Mouse (Mus musculus) myocyte (in vitro differentiated cells): ENCODE results near the gene Ccdc88a. TPM values are rescaled to one million over a fixed set of nuclear protein-coding genes. Genes with fewer than 3 reads are reported as not detected.

Experiments used
- H3K27me3 ChIP-seq: one replicate; pipeline ENCODE4 v1.6.1; 2011; ENCODE audit not compliant: control insufficient read depth, insufficient read depth, insufficient read length
- H3K36me3 ChIP-seq: one replicate; pipeline ENCODE4 v1.6.1; 2011; ENCODE audit not compliant: control insufficient read depth, insufficient read depth
- H3K4me2 ChIP-seq: one replicate; pipeline ENCODE4 v1.6.1; 2011; ENCODE audit warnings: low read depth, control low read depth
- H3K4me3 ChIP-seq: one replicate; pipeline ENCODE4 v1.5.1; 2011; ENCODE audit warnings: mild to moderate bottlenecking, control low read depth, moderate library complexity
- H3K79me2 ChIP-seq: one replicate; pipeline ENCODE4 v1.6.1; 2011; ENCODE audit not compliant: control insufficient read depth, insufficient read depth
- H3ac ChIP-seq: one replicate; pipeline ENCODE4 v1.6.1; 2011; ENCODE audit not compliant: control insufficient read depth, insufficient read length
- CEBPB ChIP-seq: IDR thresholded peaks from 2 replicates; pipeline ENCODE4 v1.6.1; 2011; ENCODE audit warnings: mild to moderate bottlenecking, moderate library complexity; ENCODE audit not compliant: poor library complexity, insufficient read depth, severe bottlenecking
- E2F4 ChIP-seq: IDR thresholded peaks from one replicate; pipeline ENCODE4 v1.6.1; 2011; ENCODE audit warnings: mild to moderate bottlenecking, control low read depth, moderate library complexity; ENCODE audit not compliant: insufficient read depth
- MAX ChIP-seq: IDR thresholded peaks from one replicate; pipeline ENCODE4 v1.6.1; 2011; ENCODE audit warnings: low read depth, mild to moderate bottlenecking, control low read depth
- MYOD1 ChIP-seq, 3 experiments: IDR thresholded peaks; one replicate each; pipeline ENCODE4 v1.6.1; 2011; ENCODE audit warnings: control low read depth in 2 of 3, low read depth in 2 of 3, mild to moderate bottlenecking in 2 of 3, moderate library complexity in 1 of 3; ENCODE audit not compliant: insufficient read length in 2 of 3, control insufficient read depth in 1 of 3
- MYOG ChIP-seq, 3 experiments: IDR thresholded peaks; one replicate each; pipeline ENCODE4 v1.6.1; 2011; ENCODE audit warnings: control low read depth in 2 of 3, low read depth in 2 of 3, mild to moderate bottlenecking in 2 of 3; ENCODE audit not compliant: insufficient read length in 2 of 3, control insufficient read depth in 1 of 3, insufficient read depth in 1 of 3
- POLR2A ChIP-seq: IDR thresholded peaks from one replicate; pipeline ENCODE4 v1.6.1; 2011; ENCODE audit warnings: low read depth, mild to moderate bottlenecking, control low read depth, moderate library complexity; ENCODE audit not compliant: insufficient read length
- POLR2AphosphoS2 ChIP-seq: IDR thresholded peaks from one replicate; pipeline ENCODE4 v1.6.1; 2011; ENCODE audit warnings: low read depth, control low read depth; ENCODE audit not compliant: insufficient read length
- REST ChIP-seq: IDR thresholded peaks from one replicate; pipeline ENCODE4 v1.6.1; 2011; ENCODE audit warnings: mild to moderate bottlenecking, control low read depth, moderate library complexity; ENCODE audit not compliant: insufficient read depth, insufficient read length
- SRF ChIP-seq: IDR thresholded peaks from one replicate; pipeline ENCODE4 v1.6.1; 2011; ENCODE audit warnings: low read depth; ENCODE audit not compliant: control insufficient read depth, insufficient read length
- TCF12 ChIP-seq: IDR thresholded peaks from one replicate; pipeline ENCODE4 v1.6.1; 2011; ENCODE audit warnings: mild to moderate bottlenecking, control low read depth; ENCODE audit not compliant: poor library complexity, insufficient read depth, severe bottlenecking
- TCF3 ChIP-seq: IDR thresholded peaks from one replicate; pipeline ENCODE4 v1.6.1; 2011; ENCODE audit warnings: low read depth, control low read depth; ENCODE audit not compliant: insufficient read length
- USF1 ChIP-seq: IDR thresholded peaks from one replicate; pipeline ENCODE4 v1.6.1; 2011; ENCODE audit warnings: low read depth, mild to moderate bottlenecking, control low read depth, moderate library complexity
- polyA plus RNA-seq: library from polyadenylated mRNA; unstranded; fragments of >200 nt; fragmentation: generic; extraction: Trizol; gene quantifications from one replicate; pipeline ENCODE4 v1.2.1, GENCODE M21; 2012; ENCODE audit warnings: missing spikeins

Ccdc88a gene
- polyA plus RNA-seq, 1 experiment, result 3.0 TPM

DNA sequence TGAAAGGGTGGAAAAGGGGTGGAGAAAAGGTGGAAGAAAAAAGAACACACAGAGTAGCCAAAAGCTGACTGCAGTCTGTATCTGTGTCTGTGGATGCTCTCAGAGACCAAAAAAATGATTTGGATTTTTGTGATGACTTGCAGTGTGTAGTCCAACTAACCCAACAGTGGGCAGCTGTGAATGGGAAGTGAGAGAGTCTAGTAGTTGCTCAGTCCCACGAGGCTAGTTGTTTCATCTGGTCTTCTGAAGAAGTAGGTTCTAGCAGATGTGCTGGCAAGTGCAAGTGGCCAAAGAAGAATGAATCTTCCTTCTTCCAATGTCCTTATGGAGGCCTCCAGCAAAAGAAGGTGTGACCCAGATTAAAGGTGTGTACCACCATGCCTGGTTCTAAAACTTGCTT, 10.5 kb downstream of the Ccdc88a start:
- no peak for TF ChIP-seq MYOD1 (IDR thresholded peaks at IDR 0.05; ENCODE audit: control insufficient read depth in 1 of 3, insufficient read length in 2 of 3, low read depth in 2 of 3)
- TF ChIP-seq POLR2AphosphoS2, result no peak
- no peak for TF ChIP-seq TCF3
- no peak for TF ChIP-seq TCF12
- TF ChIP-seq SRF, result no peak
- no peak for TF ChIP-seq E2F4
- TF ChIP-seq MAX, result no peak
- TF ChIP-seq MYOG (IDR thresholded peaks at IDR 0.05; ENCODE audit: control insufficient read depth in 1 of 3, insufficient read depth in 1 of 3, insufficient read length in 2 of 3, low read depth in 2 of 3), result no peak
- TF ChIP-seq CEBPB, result no peak
- TF ChIP-seq USF1, result no peak
- TF ChIP-seq POLR2A, result no peak
- no peak for TF ChIP-seq REST
- Histone ChIP-seq H3K36me3 (no peaks in the 10 kb centered on the region), H3K27me3 (no peaks in the 10 kb centered on the region), H3K79me2 (peaks cover 34% of the 10 kb centered on the region), H3K4me2 (no peak overlapping the region), H3K4me3 (no peak overlapping the region), H3ac (no peak overlapping the region)

DNA sequence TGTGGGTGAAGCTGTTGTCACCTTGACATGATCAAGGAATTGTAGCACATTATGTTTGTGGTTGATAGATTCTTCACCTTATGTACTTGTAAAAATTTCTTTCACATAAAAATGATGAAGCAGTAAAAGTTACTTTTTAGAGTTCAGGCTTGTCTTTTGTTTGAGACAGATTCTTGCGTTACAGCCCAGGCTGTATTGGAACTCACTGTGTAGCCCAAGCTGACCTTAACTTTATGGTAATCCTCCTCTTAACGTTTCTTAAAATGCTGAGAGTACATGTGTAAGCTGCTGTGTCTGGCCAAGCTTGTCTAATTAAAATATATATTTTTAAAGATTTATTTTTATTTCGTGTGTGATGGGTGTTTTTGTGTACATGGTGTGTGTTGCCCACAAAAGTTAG, 11.2 kb downstream of the Ccdc88a start:
- no peak for TF ChIP-seq SRF
- no peak for TF ChIP-seq TCF3
- no peak for TF ChIP-seq MYOD1 (IDR thresholded peaks at IDR 0.05; ENCODE audit: control insufficient read depth in 1 of 3, insufficient read length in 2 of 3, low read depth in 2 of 3)
- no peak for TF ChIP-seq POLR2A
- TF ChIP-seq USF1, result no peak
- no peak for TF ChIP-seq E2F4
- no peak for TF ChIP-seq POLR2AphosphoS2
- TF ChIP-seq MAX, result no peak
- TF ChIP-seq CEBPB, result no peak
- H3K36me3 ChIP-seq, result no peaks in the 10 kb centered on the region
- H3K4me2 ChIP-seq, result no peak overlapping the region
- H3ac ChIP-seq, result no peak overlapping the region
- peaks cover 34% of the 10 kb centered on the region for H3K79me2 ChIP-seq
- no peak overlapping the region for H3K4me3 ChIP-seq
- H3K27me3 ChIP-seq, result no peaks in the 10 kb centered on the region

DNA sequence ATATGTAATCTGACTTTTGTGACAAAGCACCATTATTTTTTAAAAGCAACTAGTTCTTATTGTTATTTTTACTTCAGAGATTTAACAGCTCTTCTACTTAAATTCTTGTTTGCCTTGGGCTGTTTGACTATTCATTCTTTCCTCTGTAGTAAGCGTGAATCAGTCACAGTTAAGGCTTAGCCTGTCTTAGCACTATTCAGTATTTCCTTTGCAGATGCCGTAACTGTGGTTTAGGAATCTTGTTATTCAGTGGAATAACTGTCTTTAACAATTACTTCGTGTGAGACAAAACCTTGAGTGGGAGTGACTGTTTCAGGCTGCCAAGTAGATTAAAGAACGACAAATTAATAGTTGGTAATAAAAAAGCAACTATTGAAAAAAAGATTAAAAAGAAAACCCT, 16.5 kb downstream of the Ccdc88a start:
- Histone ChIP-seq H3ac (no peak overlapping the region), H3K36me3 (no peaks in the 10 kb centered on the region), H3K79me2 (peaks cover 51% of the 10 kb centered on the region), H3K27me3 (no peaks in the 10 kb centered on the region), H3K4me2 (no peak overlapping the region), H3K4me3 (no peak overlapping the region)
- TF ChIP-seq POLR2AphosphoS2 (no peak), USF1 (no peak), TCF12 (no peak), MYOD1 (IDR thresholded peaks at IDR 0.05; ENCODE audit: control insufficient read depth in 1 of 3, insufficient read length in 2 of 3, low read depth in 2 of 3) (no peak), TCF3 (no peak), MYOG (IDR thresholded peaks at IDR 0.05; ENCODE audit: control insufficient read depth in 1 of 3, insufficient read depth in 1 of 3, insufficient read length in 2 of 3, low read depth in 2 of 3) (no peak), REST (no peak), MAX (no peak), CEBPB (no peak), POLR2A (no peak), SRF (no peak)

DNA sequence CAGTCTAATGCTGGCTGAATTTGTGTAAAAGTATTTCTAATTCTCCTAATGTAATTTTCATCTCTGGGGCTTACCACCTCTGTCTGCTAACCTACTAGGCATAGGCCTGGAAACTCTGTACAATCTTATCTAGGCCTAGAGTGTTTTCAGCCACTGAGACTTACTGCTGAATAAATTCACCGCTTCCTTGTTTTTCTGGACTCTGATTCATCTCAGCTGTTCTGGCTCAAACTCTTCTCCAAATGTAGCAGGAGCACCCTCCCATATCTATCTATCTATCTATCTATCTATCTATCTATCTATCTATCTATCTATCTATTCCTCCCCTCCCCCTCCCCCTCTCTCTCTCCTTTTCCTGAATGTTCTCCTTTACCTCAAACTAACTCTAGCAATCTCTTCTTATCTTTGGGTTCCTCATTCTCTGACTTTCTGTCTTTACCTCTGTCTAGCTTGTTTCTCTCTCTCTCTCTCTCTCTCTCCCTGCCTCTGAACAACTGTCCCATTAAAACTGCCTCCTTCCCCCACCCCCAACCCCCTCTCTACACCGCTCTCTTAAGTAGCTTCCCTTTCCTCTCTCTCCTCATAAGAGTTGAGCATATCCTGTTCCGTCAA, 21.8 kb downstream of the Ccdc88a start:
- no peak overlapping the region for H3K4me3 ChIP-seq
- H3K79me2 ChIP-seq, result peaks cover 49% of the 10 kb centered on the region
- H3K36me3 ChIP-seq, result no peaks in the 10 kb centered on the region
- TF ChIP-seq MYOG (IDR thresholded peaks at IDR 0.05; ENCODE audit: control insufficient read depth in 1 of 3, insufficient read depth in 1 of 3, insufficient read length in 2 of 3, low read depth in 2 of 3) (no peak), MYOD1 (IDR thresholded peaks at IDR 0.05; ENCODE audit: control insufficient read depth in 1 of 3, insufficient read length in 2 of 3, low read depth in 2 of 3) (no peak), REST (no peak), TCF12 (no peak), USF1 (no peak), POLR2A (no peak), MAX (no peak), CEBPB (no peak), SRF (no peak), POLR2AphosphoS2 (no peak), E2F4 (no peak)
- no peak overlapping the region for H3K4me2 ChIP-seq
- no peaks in the 10 kb centered on the region for H3K27me3 ChIP-seq
- H3ac ChIP-seq, result no peak overlapping the region

DNA sequence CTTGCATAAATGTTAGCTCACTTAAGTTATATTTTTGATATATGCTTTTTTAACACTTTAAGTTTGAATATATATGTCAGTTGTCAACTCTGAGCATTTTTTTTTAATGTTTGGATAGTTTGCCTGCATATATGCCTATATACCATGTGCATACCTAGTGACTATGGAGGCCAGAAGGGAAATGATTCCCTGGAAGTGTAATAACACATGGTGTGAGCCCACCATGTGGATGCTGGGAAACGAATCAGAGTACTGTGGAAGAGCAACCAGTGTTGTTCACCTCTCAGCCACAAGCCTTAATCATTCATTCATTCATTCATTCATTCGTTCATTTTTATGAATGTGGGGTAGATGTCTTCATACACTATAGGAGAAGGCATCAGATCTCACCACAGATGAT, 26.9 kb downstream of the Ccdc88a start:
- no peak overlapping the region for H3K4me3 ChIP-seq
- no peaks in the 10 kb centered on the region for H3K36me3 ChIP-seq
- H3K4me2 ChIP-seq, result no peak overlapping the region
- TF ChIP-seq CEBPB, result no peak
- H3K27me3 ChIP-seq, result no peaks in the 10 kb centered on the region
- peaks cover 26% of the 10 kb centered on the region for H3K79me2 ChIP-seq
- H3ac ChIP-seq, result no peak overlapping the region
